Mouse (Mus musculus): Measurements from ENCODE around the gene Olfr1375. TPM values are rescaled to one million over a fixed set of nuclear protein-coding genes. Genes with fewer than 3 reads are reported as not detected.
"Not testable (repeated sequence)": the region's sequence is repeated elsewhere in the genome, so short reads cannot be mapped to it uniquely, and the experiment has no call there.

Gene Olfr1375
- polyA plus RNA-seq (2016; fragmentation: Nextera tagmentation; extraction: Ambion mirVana), result not detected in 2 replicates

DNA sequence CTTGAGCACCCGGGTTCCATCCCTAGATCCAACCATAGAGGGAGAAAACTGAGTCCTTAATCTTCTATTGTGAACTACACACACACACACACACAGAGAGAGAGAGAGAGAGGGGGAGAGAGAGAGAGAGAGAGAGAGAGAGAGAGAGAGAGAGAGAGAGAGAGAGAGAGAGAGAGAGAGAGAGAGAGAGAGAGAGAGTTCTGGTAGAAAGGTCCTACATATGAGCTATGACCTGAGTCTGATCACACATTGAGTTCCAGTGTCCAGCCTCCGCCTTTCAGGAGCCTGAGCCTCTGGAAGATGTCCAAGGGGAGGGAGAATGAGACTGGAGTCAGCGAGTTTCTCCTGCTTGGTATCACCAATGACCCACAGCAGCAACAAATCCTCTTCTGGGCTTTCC is at the start of gene Olfr1375:
Gene Olfr1375, plus strand, starts transcription at position 301 of the 400 bp plus-strand sequence.
- not testable (repeated sequence) for H3K27ac ChIP-seq (replicated peaks); H3K4me1 ChIP-seq; DNase-seq (ENCODE audit: low spot score); H3K36me3 ChIP-seq (replicated peaks); H3K4me3 ChIP-seq; H3K27me3 ChIP-seq (replicated peaks; ENCODE audit: low read depth, poor library complexity, severe bottlenecking); H3K9me3 ChIP-seq
- 79% methylated on average over 3 of the region's 3 CpGs for whole genome bisulfite sequencing

DNA sequence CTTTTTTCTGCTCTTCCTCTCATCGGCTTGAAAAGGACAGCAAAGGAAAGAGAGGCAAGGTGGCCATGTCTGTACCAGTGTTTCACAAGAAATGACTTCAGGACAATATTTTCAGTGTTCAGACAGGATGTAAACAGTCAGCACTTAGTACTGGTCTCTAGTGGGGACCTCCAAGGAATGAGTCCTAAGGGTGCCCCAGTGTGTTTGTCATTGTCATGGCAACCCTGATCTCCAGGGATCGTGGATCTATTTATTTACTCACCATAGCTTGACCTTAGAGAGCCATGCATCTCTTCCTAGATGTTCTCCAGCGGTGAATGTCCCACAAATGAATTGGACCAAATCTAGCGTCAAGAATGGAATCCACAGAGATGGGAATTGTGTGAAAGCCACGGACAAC is 44.6 kb upstream of the Olfr1375 start, which contains the start of gene Olfr51:
Gene Olfr51, plus strand, starts transcription at position 301 of the 400 bp plus-strand sequence.
- 81% methylated on average over 5 of the region's 5 CpGs for WGBS
- DNase-seq (ENCODE audit: low spot score), result no peak
- no peak within 1 kb of the TSS for H3K27ac ChIP-seq (replicated peaks)
- no peaks in the 10 kb centered on the region for H3K27me3 ChIP-seq (replicated peaks; ENCODE audit: low read depth, poor library complexity, severe bottlenecking)
- no peaks in the 10 kb centered on the region for H3K9me3 ChIP-seq
- H3K36me3 ChIP-seq (replicated peaks), result no peaks in the 10 kb centered on the region
- no peak within 1 kb of the TSS for H3K4me3 ChIP-seq
- no peaks in the 10 kb centered on the region for H3K4me1 ChIP-seq

GRCm38 (mm10) chr11:51011821-51012220 is 36.1 kb upstream of the Olfr1375 start:
- Histone ChIP-seq H3K4me3 (no peak overlapping the region), H3K4me1 (no peaks in the 10 kb centered on the region), H3K27ac (replicated peaks) (no peak overlapping the region), H3K36me3 (replicated peaks) (no peaks in the 10 kb centered on the region), H3K9me3 (0 out of 2 replicates have a peak, but pooled peaks cover 3% of the 10 kb centered on the region), H3K27me3 (replicated peaks; ENCODE audit: low read depth, poor library complexity, severe bottlenecking) (no peaks in the 10 kb centered on the region)
- 88% methylated on average over 5 of the region's 5 CpGs for WGBS
- DNase-seq (ENCODE audit: low spot score), result no peak

GRCm38 (mm10) chr11:51013936-51014335 is 34.0 kb upstream of the Olfr1375 start, which contains the start of gene Olfr54:
Gene Olfr54, plus strand, starts transcription at chr11:51014236.
- H3K36me3 ChIP-seq (replicated peaks), result no peaks in the 10 kb centered on the region
- 77% methylated on average over 1 of the region's 1 CpGs for WGBS
- H3K4me3 ChIP-seq, result no peak within 1 kb of the TSS
- no peaks in the 10 kb centered on the region for H3K27me3 ChIP-seq (replicated peaks; ENCODE audit: low read depth, poor library complexity, severe bottlenecking)
- no peak for DNase-seq (ENCODE audit: low spot score)
- H3K9me3 ChIP-seq, result 0 out of 2 replicates have a peak, but pooled peaks cover 3% of the 10 kb centered on the region
- no peaks in the 10 kb centered on the region for H3K4me1 ChIP-seq
- no peak within 1 kb of the TSS for H3K27ac ChIP-seq (replicated peaks)

- Histone ChIP-seq H3K4me3 (no peak overlapping the region), H3K27ac (replicated peaks) (no peak overlapping the region), H3K27me3 (replicated peaks; ENCODE audit: low read depth, poor library complexity, severe bottlenecking) (no peaks in the 10 kb centered on the region), H3K36me3 (replicated peaks) (no peaks in the 10 kb centered on the region), H3K4me1 (no peaks in the 10 kb centered on the region), H3K9me3 (0 out of 2 replicates have a peak, but pooled peaks cover under 1% of the 10 kb centered on the region)
- 46% methylated on average over 2 of the region's 2 CpGs for WGBS
- no peak for DNase-seq (ENCODE audit: low spot score)
Measured at GRCm38 (mm10) chr11:51016341-51016740, 31.6 kb upstream of the Olfr1375 start.

GRCm38 (mm10) chr11:51026811-51027210 is 21.1 kb upstream of the Olfr1375 start:
- 84% methylated on average over 11 of the region's 11 CpGs for WGBS
- H3K9me3 ChIP-seq, H3K4me1 ChIP-seq: not testable (repeated sequence)

GRCm38 (mm10) chr11:51029381-51029780 is 18.5 kb upstream of the Olfr1375 start:
- not testable (repeated sequence) for H3K36me3 ChIP-seq (replicated peaks); H3K27me3 ChIP-seq (replicated peaks; ENCODE audit: low read depth, poor library complexity, severe bottlenecking); H3K9me3 ChIP-seq; H3K27ac ChIP-seq (replicated peaks); H3K4me1 ChIP-seq; DNase-seq (ENCODE audit: low spot score); H3K4me3 ChIP-seq
- 76% methylated on average over 8 of the region's 8 CpGs for WGBS

More at GRCm38 (mm10) chr11:51026811-51027210, 21.1 kb upstream of the Olfr1375 start:
- H3K36me3 ChIP-seq (replicated peaks); DNase-seq (ENCODE audit: low spot score); H3K27me3 ChIP-seq (replicated peaks; ENCODE audit: low read depth, poor library complexity, severe bottlenecking); H3K27ac ChIP-seq (replicated peaks); H3K4me3 ChIP-seq: not testable (repeated sequence)

- Histone ChIP-seq H3K4me1 (no peaks in the 10 kb centered on the region), H3K27me3 (replicated peaks; ENCODE audit: low read depth, poor library complexity, severe bottlenecking) (no peaks in the 10 kb centered on the region), H3K36me3 (replicated peaks) (no peaks in the 10 kb centered on the region), H3K27ac (replicated peaks) (no peak overlapping the region), H3K9me3 (no peaks in the 10 kb centered on the region), H3K4me3 (no peak overlapping the region)
- no peak for DNase-seq (ENCODE audit: low spot score)
- 85% methylated on average over 2 of the region's 2 CpGs for WGBS
Measured at GRCm38 (mm10) chr11:51030225-51030624, 17.7 kb upstream of the Olfr1375 start.

GRCm38 (mm10) chr11:51032851-51033250 is 15.1 kb upstream of the Olfr1375 start:
- no peak overlapping the region for H3K27ac ChIP-seq (replicated peaks)
- no peaks in the 10 kb centered on the region for H3K36me3 ChIP-seq (replicated peaks)
- no peaks in the 10 kb centered on the region for H3K27me3 ChIP-seq (replicated peaks; ENCODE audit: low read depth, poor library complexity, severe bottlenecking)
- 0 out of 2 replicates have a peak, but pooled peaks cover 3% of the 10 kb centered on the region for H3K9me3 ChIP-seq
- WGBS, result 37% methylated on average over 1 of the region's 1 CpGs
- H3K4me1 ChIP-seq, result no peaks in the 10 kb centered on the region
- no peak overlapping the region for H3K4me3 ChIP-seq
- DNase-seq (ENCODE audit: low spot score), result peak; percentile 31

DNA sequence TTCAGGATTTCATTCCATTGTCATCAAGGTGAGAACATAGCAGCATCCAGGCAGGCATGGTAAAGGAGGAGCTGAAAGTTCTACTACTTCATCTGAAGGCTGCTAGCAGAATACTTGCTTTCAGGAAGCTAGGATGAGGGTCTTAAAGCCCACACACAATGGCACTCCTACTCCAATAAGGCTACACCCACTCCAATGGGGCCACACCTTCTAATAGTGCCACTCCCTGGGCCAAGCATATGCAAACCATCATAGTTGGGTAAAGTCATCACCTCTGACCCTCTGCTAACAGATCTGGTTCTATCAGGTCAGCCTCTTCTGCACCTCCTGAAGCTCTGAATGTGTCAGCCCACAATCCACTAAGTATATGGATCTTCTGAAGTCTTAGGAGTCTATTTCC is 13.8 kb upstream of the Olfr1375 start:
- not testable (repeated sequence) for H3K4me1 ChIP-seq; H3K4me3 ChIP-seq; DNase-seq (ENCODE audit: low spot score); H3K36me3 ChIP-seq (replicated peaks); H3K9me3 ChIP-seq; H3K27me3 ChIP-seq (replicated peaks; ENCODE audit: low read depth, poor library complexity, severe bottlenecking); H3K27ac ChIP-seq (replicated peaks)

DNA sequence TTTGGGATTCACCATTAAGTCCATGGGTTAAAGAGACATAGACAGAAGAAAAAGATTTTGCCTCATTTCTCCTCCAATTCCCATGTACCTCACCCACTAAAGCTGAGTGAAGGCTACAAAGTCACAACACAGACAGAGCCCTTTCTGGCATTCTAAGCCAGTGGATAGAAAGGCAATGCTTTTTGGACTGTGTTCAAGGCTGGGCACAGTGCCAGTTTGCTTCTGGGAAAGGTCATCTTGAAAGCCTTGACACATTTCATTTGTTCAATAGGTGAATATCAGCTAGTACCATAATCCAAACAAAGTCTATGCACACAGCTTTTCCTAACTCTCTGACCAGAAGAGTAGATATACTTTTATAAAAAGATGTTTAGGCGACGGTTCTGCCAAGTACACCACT is 12.0 kb upstream of the Olfr1375 start:
- Histone ChIP-seq H3K4me1 (no peaks in the 10 kb centered on the region), H3K27me3 (replicated peaks; ENCODE audit: low read depth, poor library complexity, severe bottlenecking) (no peaks in the 10 kb centered on the region), H3K9me3 (0 out of 2 replicates have a peak, but pooled peaks cover 3% of the 10 kb centered on the region), H3K27ac (replicated peaks) (no peak overlapping the region), H3K4me3 (no peak overlapping the region), H3K36me3 (replicated peaks) (no peaks in the 10 kb centered on the region)
- no peak for DNase-seq (ENCODE audit: low spot score)
- WGBS, result 90% methylated on average over 2 of the region's 2 CpGs

DNA sequence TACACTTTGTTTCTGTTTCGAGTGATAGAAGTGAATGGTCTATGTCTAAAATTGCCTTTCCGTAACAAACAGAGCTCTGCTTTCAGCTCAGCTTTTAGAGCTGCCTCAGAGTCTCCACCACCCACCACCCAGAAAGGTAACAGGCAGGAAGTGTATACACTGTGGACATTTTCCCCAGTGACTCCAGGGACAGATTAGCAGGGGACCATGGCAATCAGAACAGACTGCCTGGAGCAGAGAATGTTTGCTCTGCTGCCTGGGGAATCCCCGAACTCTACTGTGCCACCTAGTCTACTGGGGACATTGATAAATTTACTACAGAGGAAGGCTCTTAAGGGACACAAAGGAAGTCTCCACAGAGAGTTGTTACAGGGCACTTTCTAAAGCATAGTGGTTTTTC is 3.1 kb upstream of the Olfr1375 start:
- not testable (repeated sequence) for H3K4me1 ChIP-seq; H3K4me3 ChIP-seq; H3K27ac ChIP-seq (replicated peaks); DNase-seq (ENCODE audit: low spot score); H3K36me3 ChIP-seq (replicated peaks); H3K27me3 ChIP-seq (replicated peaks; ENCODE audit: low read depth, poor library complexity, severe bottlenecking); H3K9me3 ChIP-seq
- 77% methylated on average over 3 of the region's 3 CpGs for WGBS

DNA sequence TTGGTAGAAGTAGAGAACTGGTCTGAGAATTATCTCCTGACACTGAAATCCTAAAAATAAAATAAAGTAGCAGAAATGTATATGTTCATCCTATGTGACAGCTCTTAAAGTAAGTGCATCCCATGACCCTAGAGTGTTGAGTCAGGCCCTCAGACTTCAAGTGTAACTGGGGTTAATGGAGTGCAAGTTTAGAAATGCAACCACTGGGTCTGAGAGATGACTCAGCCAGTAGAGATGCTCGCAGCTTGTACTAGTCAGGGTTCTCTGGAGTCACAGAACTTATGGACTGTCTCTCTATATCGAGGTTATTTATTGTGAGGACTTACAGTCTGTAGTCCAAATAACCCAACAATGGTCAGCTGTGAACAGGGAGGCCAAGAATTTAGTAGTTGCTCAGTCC is 3.8 kb downstream of the Olfr1375 start:
- H3K9me3 ChIP-seq, result no peaks in the 10 kb centered on the region
- no peaks in the 10 kb centered on the region for H3K4me1 ChIP-seq
- no peak for DNase-seq (ENCODE audit: low spot score)
- H3K4me3 ChIP-seq, result no peak overlapping the region
- H3K27ac ChIP-seq (replicated peaks), result no peak overlapping the region
- no peaks in the 10 kb centered on the region for H3K27me3 ChIP-seq (replicated peaks; ENCODE audit: low read depth, poor library complexity, severe bottlenecking)
- WGBS, result 71% methylated on average over 2 of the region's 2 CpGs
- H3K36me3 ChIP-seq (replicated peaks), result no peaks in the 10 kb centered on the region

Data from embryonic facial prominence, embryonic 10.5 days (tissue).